Mouse (Mus musculus) limb, embryonic 11.5 days (tissue): ENCODE measurements around the gene Lmbrd1. TPM values are rescaled to one million over a fixed set of nuclear protein-coding genes. Genes with fewer than 3 reads are reported as not detected.
"Not testable (repeated sequence)": the region's sequence is repeated elsewhere in the genome, so short reads cannot be mapped to it uniquely, and the experiment has no call there.

Experiments
- ATAC-seq: fragments of 200-750 bp; cut with Nextera tagmentation; 2 replicates; pipeline ENCODE4 v1.8.0; 2017; ENCODE audit warnings: low read depth; ENCODE audit not compliant: insufficient number of reproducible peaks, low FRiP score, low TSS enrichment
- DNase-seq: peaks from one replicate; pipeline ENCODE4 v3.0.0-alpha.2; 2015; ENCODE audit warnings: low spot score
- H3K27ac ChIP-seq: fragments of 300-500 bp; sonication (generic); replicated peaks from 2 replicates; pipeline ENCODE4 v1.5.1; 2014; ENCODE audit warnings: low read depth, mild to moderate bottlenecking, low read length
- H3K27me3 ChIP-seq: fragments of 300-500 bp; sonication (generic); 2 replicates; pipeline ENCODE4 v1.6.1; 2014; ENCODE audit warnings: mild to moderate bottlenecking, low read length, mixed read lengths; ENCODE audit not compliant: control insufficient read depth, insufficient read depth
- H3K36me3 ChIP-seq: fragments of 300-500 bp; sonication (generic); 2 replicates; pipeline ENCODE4 v1.6.1; 2014; ENCODE audit warnings: mild to moderate bottlenecking, low read length, moderate library complexity, mixed read lengths; ENCODE audit not compliant: control insufficient read depth, insufficient read depth
- H3K4me1 ChIP-seq: fragments of 300-500 bp; sonication (generic); 2 replicates; pipeline ENCODE4 v1.6.1; 2014; ENCODE audit warnings: low read length, mixed read lengths; ENCODE audit not compliant: control insufficient read depth, insufficient read depth
- H3K4me2 ChIP-seq: fragments of 300-500 bp; sonication (generic); 2 replicates; pipeline ENCODE4 v1.6.1; 2014; ENCODE audit warnings: low read depth, mild to moderate bottlenecking, moderate library complexity; ENCODE audit not compliant: severe bottlenecking
- H3K4me3 ChIP-seq: fragments of 300-500 bp; sonication (generic); 2 replicates; pipeline ENCODE4 v1.5.1; 2014; ENCODE audit warnings: low read depth, low read length
- H3K9ac ChIP-seq: fragments of 300-500 bp; sonication (generic); 2 replicates; pipeline ENCODE4 v1.6.1; 2014; ENCODE audit warnings: mild to moderate bottlenecking, low read length
- H3K9me3 ChIP-seq: fragments of 300-500 bp; sonication (generic); 2 replicates; pipeline ENCODE4 v1.6.1; 2016; ENCODE audit warnings: low read length; ENCODE audit not compliant: control insufficient read depth
- WGBS: fragments of 180-500 bp; shearing (Covaris S2); extraction: QIAGEN DNeasy Blood & Tissue Kit; methylation state at CpG from one replicate; pipeline ENCODE4 v1.1.7; 2014; 5-methylcytosine and 5-hydroxymethylcytosine counted together
- polyA plus RNA-seq: library from polyadenylated mRNA; unstranded; fragments of >200 nt; fragmentation: Nextera tagmentation; extraction: Ambion mirVana; gene quantifications from 2 replicates; pipeline ENCODE4 v1.2.1, GENCODE M21; 2014

Lmbrd1 gene
- 21.2 and 25.1 TPM in 2 replicates for polyA plus RNA-seq

GRCm38 (mm10) chr1:24678205-24678917 is at the start of gene Lmbrd1:
Gene Lmbrd1 (plus strand): TSS chr1:24678630.
- WGBS: 3% methylated on average over 51 of the region's 54 CpGs

DNA sequence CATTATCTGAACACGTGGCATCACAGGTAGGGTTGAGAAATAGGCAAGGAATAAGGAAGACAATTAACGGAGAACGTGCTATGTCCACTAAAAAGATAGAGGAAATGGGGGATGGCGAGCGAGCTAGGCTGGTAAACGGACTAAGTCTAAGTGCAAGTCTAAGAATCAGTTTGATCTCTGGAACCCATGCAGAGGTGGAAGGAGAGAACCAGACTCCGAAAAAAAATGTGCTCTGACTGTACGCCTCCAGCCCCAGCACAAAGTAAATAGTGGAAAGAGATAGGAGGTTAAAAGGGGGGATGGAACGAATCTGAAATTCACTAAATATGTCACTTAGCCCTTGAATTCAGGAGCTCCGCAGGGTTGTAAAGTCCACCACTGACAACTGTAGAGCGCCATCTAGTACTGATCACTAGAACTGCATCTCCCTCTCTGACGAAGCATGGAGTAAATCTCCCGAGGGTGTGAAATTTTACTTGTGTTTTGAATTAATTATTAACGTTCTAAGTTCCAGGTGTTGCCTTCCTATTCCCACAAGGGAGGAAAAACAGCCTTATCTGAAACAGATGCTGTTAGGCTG is 44.8 kb upstream of the Lmbrd1 start:
- Histone ChIP-seq H3K36me3 (no peaks in the 10 kb centered on the region), H3K4me2 (no peak overlapping the region), H3K9ac (no peak overlapping the region), H3K27me3 (no peaks in the 10 kb centered on the region), H3K27ac (no peak overlapping the region), H3K4me1 (no peaks in the 10 kb centered on the region), H3K4me3 (no peak overlapping the region), H3K9me3 (no peaks in the 10 kb centered on the region)
- 41% methylated on average over 14 of the region's 14 CpGs for WGBS
- DNase-seq (peak; percentile 28), ATAC-seq (no peak)

More at GRCm38 (mm10) chr1:24678205-24678917, at the start of gene Lmbrd1:
- DNase-seq (peak; percentile 96), ATAC-seq (peak; percentile 93)
- Histone ChIP-seq H3K4me3 (peak within 1 kb of the TSS; percentile 74), H3K27me3 (no peaks in the 10 kb centered on the region), H3K9me3 (no peaks in the 10 kb centered on the region), H3K36me3 (no peaks in the 10 kb centered on the region), H3K4me1 (no peaks in the 10 kb centered on the region), H3K4me2 (peak within 1 kb of the TSS; percentile 47), H3K27ac (0 out of 2 replicates have a peak within 1 kb of the TSS, but pooled peaks have one; percentile 14), H3K9ac (peak within 1 kb of the TSS; percentile 76)

GRCm38 (mm10) chr1:24650100-24650499 is 28.3 kb upstream of the Lmbrd1 start:
- Histone ChIP-seq H3K4me1 (no peaks in the 10 kb centered on the region), H3K27me3 (no peaks in the 10 kb centered on the region), H3K27ac (no peak overlapping the region), H3K4me2 (no peak overlapping the region), H3K36me3 (no peaks in the 10 kb centered on the region), H3K9ac (no peak overlapping the region), H3K4me3 (no peak overlapping the region), H3K9me3 (no peaks in the 10 kb centered on the region)
- no peak for DNase-seq
- 46% methylated on average over 2 of the region's 2 CpGs for WGBS
- no peak for ATAC-seq

- no peak overlapping the region for H3K4me3 ChIP-seq
- no peak for ATAC-seq
- H3K27ac ChIP-seq: no peak overlapping the region
- no peak for DNase-seq
- no peak overlapping the region for H3K4me2 ChIP-seq
- 68% methylated on average over 1 of the region's 1 CpGs for WGBS
- H3K4me1 ChIP-seq: no peaks in the 10 kb centered on the region
- no peaks in the 10 kb centered on the region for H3K36me3 ChIP-seq
- no peak overlapping the region for H3K9ac ChIP-seq
- H3K27me3 ChIP-seq: no peaks in the 10 kb centered on the region
- H3K9me3 ChIP-seq: no peaks in the 10 kb centered on the region
Observed at GRCm38 (mm10) chr1:24659914-24660313, 18.5 kb upstream of the Lmbrd1 start.

DNA sequence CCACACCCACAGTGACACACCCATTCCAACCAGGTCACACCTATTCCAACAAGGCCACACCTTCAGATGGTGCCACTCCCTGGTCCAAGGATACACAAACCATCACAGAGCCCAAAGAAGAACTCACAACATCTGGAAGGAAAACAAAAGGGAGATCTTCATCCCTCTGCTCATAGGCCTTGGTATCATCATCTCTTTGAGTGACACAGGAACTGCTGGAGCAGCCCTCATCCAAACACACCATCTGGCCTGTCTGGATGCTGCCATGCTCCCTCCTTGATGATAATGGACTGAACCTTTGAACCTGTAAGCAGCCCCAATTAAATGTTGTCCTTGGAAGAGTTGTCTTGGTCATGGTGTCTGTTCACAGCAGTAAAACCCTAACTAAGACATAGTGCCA is 17.8 kb upstream of the Lmbrd1 start:
- not testable (repeated sequence) for H3K27ac ChIP-seq, H3K4me1 ChIP-seq, DNase-seq, H3K9me3 ChIP-seq, H3K9ac ChIP-seq, H3K4me2 ChIP-seq, ATAC-seq, H3K36me3 ChIP-seq, H3K4me3 ChIP-seq, H3K27me3 ChIP-seq

- DNase-seq (no peak), ATAC-seq (no peak)
- Histone ChIP-seq H3K4me1 (no peaks in the 10 kb centered on the region), H3K4me2 (no peak overlapping the region), H3K9me3 (no peaks in the 10 kb centered on the region), H3K36me3 (no peaks in the 10 kb centered on the region), H3K9ac (no peak overlapping the region), H3K4me3 (no peak overlapping the region), H3K27me3 (no peaks in the 10 kb centered on the region), H3K27ac (no peak overlapping the region)
- 81% methylated on average over 3 of the region's 3 CpGs for WGBS
Observed at GRCm38 (mm10) chr1:24661551-24661950, 16.9 kb upstream of the Lmbrd1 start.

- H3K9me3 ChIP-seq: no peaks in the 10 kb centered on the region
- no peak overlapping the region for H3K4me2 ChIP-seq
- DNase-seq: no peak
- no peak overlapping the region for H3K9ac ChIP-seq
- H3K4me1 ChIP-seq: no peaks in the 10 kb centered on the region
- no peak overlapping the region for H3K27ac ChIP-seq
- no peaks in the 10 kb centered on the region for H3K36me3 ChIP-seq
- no peaks in the 10 kb centered on the region for H3K27me3 ChIP-seq
- ATAC-seq: no peak
- H3K4me3 ChIP-seq: no peak overlapping the region
Observed at GRCm38 (mm10) chr1:24664158-24664557, 14.3 kb upstream of the Lmbrd1 start.

DNA sequence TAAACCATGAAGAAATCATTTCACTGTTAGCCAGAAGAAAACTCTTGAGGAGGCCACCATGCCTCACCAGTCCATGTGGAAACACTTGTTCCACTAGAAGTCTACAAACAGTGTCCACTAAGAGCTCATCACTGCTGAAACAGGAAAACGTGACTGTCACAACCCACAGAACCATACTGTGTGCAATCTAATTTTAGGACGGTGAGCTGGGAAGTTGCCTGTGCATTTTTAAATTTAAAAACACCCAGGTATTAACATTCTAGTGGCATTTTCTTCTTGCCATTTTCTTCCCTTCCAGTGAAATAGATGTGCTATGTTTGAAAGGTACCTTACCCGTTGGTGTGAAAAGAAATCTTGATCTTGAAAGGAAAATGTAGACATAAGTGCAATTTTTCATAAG is 5.2 kb upstream of the Lmbrd1 start:
- H3K9me3 ChIP-seq: no peaks in the 10 kb centered on the region
- no peaks in the 10 kb centered on the region for H3K27me3 ChIP-seq
- H3K4me2 ChIP-seq: no peak overlapping the region
- no peak overlapping the region for H3K27ac ChIP-seq
- H3K4me3 ChIP-seq: no peak overlapping the region
- no peak for DNase-seq
- H3K4me1 ChIP-seq: no peaks in the 10 kb centered on the region
- 78% methylated on average over 3 of the region's 3 CpGs for WGBS
- H3K36me3 ChIP-seq: no peaks in the 10 kb centered on the region
- no peak overlapping the region for H3K9ac ChIP-seq
- no peak for ATAC-seq
